Mouse (Mus musculus) frontal cortex, postnatal 36 days (tissue): Measurements from ENCODE around the gene Abhd14b.
"Not testable (repeated sequence)": the region's sequence is repeated elsewhere in the genome, so short reads cannot be mapped to it uniquely, and the experiment has no call there.

Experiments used
- DNase-seq, 2 experiments: peaks; one replicate each; pipeline ENCODE4 v3.0.0; 2022; ENCODE audit warnings: low spot score in 2 of 2

The Abhd14b gene

GRCm38 (mm10) chr9:106476002-106476923 lies 29.0 kb downstream of the Abhd14b start:
- DNase-seq = peak in 1 of 2 experiments; percentile 25

GRCm38 (mm10) chr9:106476924-106477484 lies 29.7 kb downstream of the Abhd14b start, which contains the start of gene Parp3:
Parp3 (minus strand) TSS chr9:106476949.
- peak; percentile 100 for DNase-seq

- peak in 1 of 2 experiments; percentile 0 for DNase-seq
These were observed 30.4 kb downstream of the Abhd14b start for GRCm38 (mm10) chr9:106477649-106478048.

GRCm38 (mm10) chr9:106478101-106478500 lies 30.8 kb downstream of the Abhd14b start:
- DNase-seq = no peak

GRCm38 (mm10) chr9:106480541-106480940 lies 33.3 kb downstream of the Abhd14b start:
- no peak for DNase-seq

GRCm38 (mm10) chr9:106481075-106481474 lies 33.8 kb downstream of the Abhd14b start:
- DNase-seq = no peak

GRCm38 (mm10) chr9:106481676-106482075 lies 34.4 kb downstream of the Abhd14b start:
- no peak for DNase-seq

GRCm38 (mm10) chr9:106482578-106483115 lies 35.4 kb downstream of the Abhd14b start:
- no peak for DNase-seq

- no peak for DNase-seq
These were observed 35.9 kb downstream of the Abhd14b start for GRCm38 (mm10) chr9:106483136-106483535.

- DNase-seq = no peak
These were observed 36.3 kb downstream of the Abhd14b start for GRCm38 (mm10) chr9:106483606-106484005.

GRCm38 (mm10) chr9:106485076-106485475 lies 37.8 kb downstream of the Abhd14b start:
- no peak for DNase-seq

- not testable (repeated sequence) for DNase-seq
These were observed 40.3 kb downstream of the Abhd14b start for GRCm38 (mm10) chr9:106487602-106488001.

- DNase-seq = no peak
These were observed 52.4 kb downstream of the Abhd14b start, which contains the start of gene Iqcf1 for GRCm38 (mm10) chr9:106499667-106500066. Iqcf1 (plus strand) TSS chr9:106499967.

GRCm38 (mm10) chr9:106501846-106502245 lies 54.6 kb downstream of the Abhd14b start:
- DNase-seq = no peak
